Mouse (Mus musculus) 3134 (cell line): ENCODE measurements around the gene Ttc9.

Experiments used
- DNase-seq: peaks from one replicate; pipeline ENCODE4 v3.0.0-alpha.2; 2011; ENCODE audit warnings: low spot score; ENCODE audit not compliant: insufficient read length; ENCODE audit errors: extremely low read depth

Ttc9 gene

GRCm38 (mm10) chr12:81657321-81657720 lies 26.3 kb downstream of the Ttc9 start:
- no peak for DNase-seq

DNA sequence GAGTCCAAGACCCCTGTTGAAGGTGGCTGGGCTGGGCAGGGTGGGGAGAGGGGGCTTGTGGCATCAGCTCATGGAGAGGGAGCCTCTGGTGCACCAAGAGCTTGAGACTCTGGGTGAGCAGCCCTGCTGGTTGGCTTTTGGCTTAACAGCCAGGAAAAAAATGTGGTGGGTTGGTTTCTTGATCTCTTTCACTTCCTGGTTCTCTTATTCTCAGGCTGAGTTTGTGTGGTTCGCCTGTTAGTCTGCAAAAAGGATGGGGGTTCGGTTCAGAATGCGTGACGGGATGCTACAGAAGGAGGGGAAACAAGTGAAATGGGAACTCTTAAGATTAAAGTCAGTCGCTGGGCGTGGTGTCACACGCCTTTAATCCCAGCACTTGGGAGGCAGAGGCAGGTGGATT lies 27.0 kb downstream of the Ttc9 start:
- no peak for DNase-seq

- no peak for DNase-seq
Measured at GRCm38 (mm10) chr12:81662076-81662475, 31.0 kb downstream of the Ttc9 start.

DNA sequence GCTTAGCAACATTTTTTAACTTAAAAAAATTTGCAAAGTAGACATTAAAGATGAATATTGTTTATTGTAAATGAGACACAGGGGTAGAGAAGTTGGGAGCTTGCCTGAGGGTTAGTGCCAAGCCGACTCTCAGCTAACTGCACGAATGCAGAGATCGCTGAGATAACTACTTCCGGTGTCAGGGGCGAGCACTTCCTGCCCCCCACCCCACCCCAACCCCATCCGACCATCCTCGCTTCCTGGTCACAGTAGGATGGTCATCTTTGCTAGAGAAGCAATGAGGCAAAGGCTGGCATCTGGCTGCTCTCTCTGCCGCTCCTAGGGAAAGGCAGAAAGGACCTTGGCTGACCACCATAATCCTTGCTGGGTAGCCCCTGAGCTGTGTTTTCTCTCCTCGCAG lies 32.1 kb downstream of the Ttc9 start:
- DNase-seq = no peak

DNA sequence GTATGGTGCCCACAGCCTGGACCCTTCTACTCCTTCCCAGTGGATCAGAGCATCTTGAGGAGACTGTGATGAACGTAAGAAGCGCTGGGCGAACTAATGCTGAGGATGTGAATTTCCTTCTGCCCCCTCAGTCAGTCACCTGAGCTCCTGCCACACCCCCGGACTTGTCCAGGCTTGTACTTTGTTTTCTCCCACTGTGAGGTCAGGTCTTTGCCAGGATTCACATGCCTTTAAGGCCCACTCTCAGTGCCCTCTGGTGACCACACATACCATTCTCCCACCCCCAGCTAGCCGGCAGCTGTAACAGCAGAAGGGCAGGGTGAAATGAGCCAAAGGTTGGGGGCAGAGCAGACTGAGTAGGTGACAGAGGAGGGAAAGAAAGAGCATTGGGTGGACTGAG lies 32.9 kb downstream of the Ttc9 start:
- no peak for DNase-seq

- peak; percentile 72 for DNase-seq
Measured at GRCm38 (mm10) chr12:81668406-81668805, 37.4 kb downstream of the Ttc9 start.

GRCm38 (mm10) chr12:81675557-81675956 lies 44.5 kb downstream of the Ttc9 start:
- DNase-seq = no peak

DNA sequence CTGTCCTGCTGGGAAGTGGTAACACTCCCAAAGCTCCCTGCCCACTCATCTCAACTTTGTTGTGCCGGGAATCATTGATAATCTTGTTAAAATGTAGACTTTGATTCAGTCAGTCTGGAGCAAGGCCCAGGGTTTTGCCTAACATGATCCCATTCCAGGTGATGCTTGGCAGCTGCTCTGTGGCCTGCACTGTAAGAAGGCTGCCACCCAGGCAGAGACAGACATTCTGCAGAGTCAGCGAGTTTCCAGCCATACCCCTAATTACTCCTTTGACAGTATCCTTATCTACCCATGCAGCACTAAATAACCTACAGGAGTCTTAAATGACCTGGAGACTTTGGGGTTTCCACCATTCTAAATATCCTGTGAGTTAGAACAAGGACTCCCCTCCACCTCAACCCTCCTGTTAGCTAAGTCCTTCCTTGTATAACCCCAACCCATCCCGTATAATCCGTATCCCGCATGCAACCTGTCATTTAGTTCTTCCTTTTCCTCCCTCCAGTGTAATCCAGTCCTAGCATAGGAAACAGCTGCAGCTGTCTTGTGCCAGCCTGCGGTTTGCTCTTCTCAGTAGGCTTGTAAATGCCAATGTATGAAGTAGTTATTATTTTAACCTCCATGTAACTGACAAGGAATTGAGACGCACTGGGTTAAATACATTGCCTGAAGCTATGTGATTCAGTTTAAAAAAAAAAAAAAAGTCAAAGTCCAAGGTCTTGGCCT lies 48.9 kb downstream of the Ttc9 start:
- peak; percentile 21 for DNase-seq

GRCm38 (mm10) chr12:81683395-81683794 lies 52.3 kb downstream of the Ttc9 start:
- DNase-seq = no peak

GRCm38 (mm10) chr12:81684096-81684495 lies 53.0 kb downstream of the Ttc9 start:
- DNase-seq = no peak

GRCm38 (mm10) chr12:81685981-81686380 lies 54.9 kb downstream of the Ttc9 start:
- no peak for DNase-seq

DNA sequence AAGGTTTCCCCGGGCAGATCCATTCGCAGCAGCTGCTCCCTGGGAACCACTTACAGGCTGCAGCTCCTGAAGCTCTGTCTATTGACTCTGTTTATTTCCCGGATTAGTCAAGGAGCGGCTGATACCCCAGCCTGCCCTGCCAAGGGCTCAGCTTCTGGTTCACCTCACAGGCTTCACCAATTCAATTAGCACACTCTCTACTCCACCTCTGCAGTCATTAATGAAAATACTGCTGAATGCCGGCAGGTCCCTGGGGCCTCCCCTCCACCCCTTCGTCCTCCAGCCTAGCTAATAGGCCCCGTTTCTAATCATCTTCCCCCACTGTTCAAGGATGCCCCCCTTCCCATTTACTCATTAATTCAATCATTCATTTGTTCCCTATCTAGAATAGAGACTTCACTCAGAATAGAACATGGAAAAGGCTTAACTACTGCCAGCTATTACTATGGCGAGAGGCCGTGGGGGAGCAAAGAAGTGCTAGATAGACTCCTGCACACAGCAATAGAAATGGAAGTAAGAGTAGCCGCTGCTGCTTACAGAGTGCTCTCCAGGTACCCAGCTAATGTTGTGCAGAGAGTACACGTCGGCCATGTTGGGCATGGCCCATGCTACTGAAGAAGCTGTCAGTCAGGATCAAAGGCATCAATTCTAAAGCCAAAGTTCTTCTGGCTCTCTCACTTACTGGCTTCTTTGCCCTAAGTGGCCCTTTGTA lies 55.5 kb downstream of the Ttc9 start:
- DNase-seq = no peak

DNA sequence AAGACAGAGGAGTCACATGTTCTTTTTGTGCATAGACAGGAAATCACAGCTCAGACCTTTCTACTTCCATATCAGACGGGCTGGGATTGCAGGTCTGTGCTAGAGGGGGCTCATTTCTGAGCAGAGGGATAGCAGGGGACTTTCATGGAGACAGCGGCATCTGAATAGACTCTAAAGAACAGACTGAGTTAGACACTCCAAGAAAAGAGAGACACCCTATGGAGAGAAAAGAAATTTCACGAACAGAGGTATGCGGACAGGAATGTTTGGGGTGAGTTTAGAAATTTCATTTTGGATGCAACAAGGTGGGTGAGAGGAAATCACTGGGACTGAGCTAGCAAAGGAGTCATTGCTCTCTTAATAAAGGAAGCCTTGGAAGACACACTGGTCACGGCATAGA lies 56.8 kb downstream of the Ttc9 start:
- no peak for DNase-seq

DNA sequence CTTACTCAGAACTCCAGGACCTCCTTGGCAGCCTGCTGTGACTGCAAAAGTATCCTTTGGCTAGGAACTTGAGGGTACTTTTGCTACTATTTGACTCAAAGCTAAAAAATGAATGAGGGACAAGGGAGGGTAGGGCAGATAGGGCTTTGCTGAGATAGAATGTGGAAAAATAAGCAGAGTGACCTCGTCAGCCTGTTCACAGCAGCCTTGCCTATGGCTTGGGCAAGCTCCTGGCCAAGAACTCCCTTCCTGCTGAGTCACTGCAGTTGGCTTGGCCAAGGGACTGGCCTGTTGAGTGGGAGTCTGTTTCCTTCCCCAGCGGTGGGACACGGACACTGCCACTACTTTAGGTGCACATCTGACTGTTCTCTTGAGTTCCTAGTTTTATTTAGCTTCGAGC lies 57.5 kb downstream of the Ttc9 start:
- DNase-seq = peak; percentile 47

GRCm38 (mm10) chr12:81689505-81690056 lies 58.5 kb downstream of the Ttc9 start:
- no peak for DNase-seq

DNA sequence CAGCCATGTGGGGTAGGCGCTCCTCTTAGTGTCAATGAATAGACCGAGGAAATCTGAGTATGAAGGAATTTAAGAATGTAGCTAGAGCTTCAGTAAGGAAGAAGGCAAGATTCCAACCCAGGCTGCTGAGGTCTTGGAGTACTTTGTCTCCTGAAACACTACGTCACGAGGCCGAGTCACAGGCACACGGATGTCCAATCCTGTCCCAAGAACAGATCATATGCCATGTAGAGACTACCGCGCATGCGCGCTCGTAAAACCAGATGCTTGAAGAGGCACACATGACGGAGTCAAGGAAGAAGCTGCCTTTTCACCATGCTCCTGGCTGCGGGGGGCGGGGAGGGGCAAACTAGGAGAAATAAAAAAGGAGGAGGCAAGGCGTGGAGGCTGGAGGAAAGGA lies 59.1 kb downstream of the Ttc9 start:
- no peak for DNase-seq

DNA sequence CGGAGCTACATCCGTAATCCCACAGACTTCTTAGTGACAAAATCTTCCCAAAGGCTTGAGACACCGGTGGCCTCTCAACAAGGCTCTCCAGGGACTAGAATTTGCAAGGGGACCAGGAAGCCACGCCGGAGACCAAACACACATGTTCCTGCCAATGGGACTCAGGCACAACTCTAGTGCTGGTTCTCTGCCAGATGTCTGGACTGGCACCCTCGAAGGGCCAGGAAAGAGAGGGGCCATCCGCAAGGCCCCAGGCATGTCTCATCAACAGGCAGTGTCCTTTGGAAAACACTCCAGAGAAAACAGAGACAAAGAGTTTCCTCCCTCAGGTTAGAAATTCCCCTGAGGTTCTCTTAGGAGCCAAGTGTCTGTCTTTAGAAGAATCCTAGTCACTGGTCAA lies 59.7 kb downstream of the Ttc9 start:
- DNase-seq = no peak

GRCm38 (mm10) chr12:81691177-81691730 lies 60.2 kb downstream of the Ttc9 start:
- no peak for DNase-seq

- DNase-seq = no peak
Measured at GRCm38 (mm10) chr12:81698011-81698410, 67.0 kb downstream of the Ttc9 start.

DNA sequence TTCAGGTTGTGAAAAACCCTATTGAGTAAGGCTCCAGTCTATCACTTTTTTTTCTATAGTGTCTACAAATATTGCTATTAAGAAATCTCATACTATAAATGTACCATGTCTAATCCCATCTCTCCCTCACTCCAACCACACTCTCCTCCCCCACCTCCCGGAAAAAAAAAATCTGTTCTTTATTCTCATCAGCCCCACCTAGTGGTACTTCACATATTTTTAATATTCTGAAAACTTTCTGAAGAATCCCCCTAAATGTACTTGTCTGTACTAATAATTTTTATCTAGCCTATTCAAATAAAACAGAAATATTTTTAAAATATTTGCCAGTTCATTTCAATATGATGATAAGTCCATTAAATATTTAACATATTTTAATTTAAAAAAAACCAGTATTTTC lies 71.9 kb downstream of the Ttc9 start:
- DNase-seq = no peak

DNA sequence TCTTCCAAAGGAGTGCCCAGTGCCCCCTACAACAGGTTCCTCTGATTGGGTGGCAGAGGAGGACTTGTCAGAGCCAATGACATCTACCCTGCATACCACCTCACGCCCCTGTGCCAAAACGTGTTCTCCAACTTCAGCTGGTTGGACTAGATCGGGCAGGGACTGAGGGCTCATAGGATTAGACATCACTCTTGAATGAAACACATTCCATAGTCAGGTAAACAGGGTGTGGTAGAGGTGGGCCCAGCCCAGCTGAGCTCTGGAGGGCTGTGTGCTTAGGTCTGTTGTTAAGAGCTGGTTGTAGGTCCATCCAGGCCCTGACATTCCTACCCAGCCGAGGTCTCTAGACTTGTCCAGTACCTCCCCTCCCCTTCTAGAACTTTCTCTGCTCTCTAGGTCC lies 81.6 kb downstream of the Ttc9 start:
- DNase-seq = no peak
